Mouse (Mus musculus): ENCODE data around the gene Brcc3. TPM values are rescaled to one million over a fixed set of nuclear protein-coding genes. Genes with fewer than 3 reads are reported as not detected.
"Not testable (repeated sequence)": the region's sequence is repeated elsewhere in the genome, so short reads cannot be mapped to it uniquely, and the experiment has no call there.

Gene Brcc3
- 10 to 100 TPM; 22.5 to 25.5 TPM for total RNA-seq (2021)

- peak; percentile 87 to 92 for DNase-seq
- intact Hi-C loops (cut with DNase I): loop anchor here (5.0 kb wide), 1 partner anchor 34 kb away; the partner anchor contains the start of genes F8 and Fundc2
Measured at GRCm38 (mm10) chrX:75415936-75416785, at the start of gene Brcc3, which contains the start of the genes Cmc4 and Mtcp1. TSS of gene Brcc3 (plus strand) at chrX:75416628. TSS of gene Cmc4 (minus strand) at chrX:75416584. TSS of gene Mtcp1 (minus strand) at chrX:75416588.

GRCm38 (mm10) chrX:75370197-75370596 is 46.2 kb upstream of the Brcc3 start:
- DNase-seq: no peak

GRCm38 (mm10) chrX:75372666-75373425 is 43.6 kb upstream of the Brcc3 start:
- peak; percentile 40 to 50 for DNase-seq

More at GRCm38 (mm10) chrX:75370197-75370596, 46.2 kb upstream of the Brcc3 start:
- intact Hi-C loops (cut with DNase I): no loop called here

GRCm38 (mm10) chrX:75376815-75377214 is 39.6 kb upstream of the Brcc3 start:
- intact Hi-C loops (cut with DNase I): no loop called here
- no peak for DNase-seq

More at GRCm38 (mm10) chrX:75372666-75373425, 43.6 kb upstream of the Brcc3 start:
- intact Hi-C loops (cut with DNase I): no loop called here

GRCm38 (mm10) chrX:75381176-75381575 is 35.3 kb upstream of the Brcc3 start:
- DNase-seq: no peak
- intact Hi-C loops (cut with DNase I): loop anchor here (5.0 to 10.0 kb wide), 2 partner anchors 36 to 134 kb away; partner anchors contain the start of genes Brcc3, Cmc4, Mtcp1 and Vbp1

GRCm38 (mm10) chrX:75381699-75382098 is 34.7 kb upstream of the Brcc3 start:
- intact Hi-C loops (cut with DNase I): loop anchor here (5.0 to 10.0 kb wide), 2 partner anchors 36 to 133 kb away; partner anchors contain the start of genes Brcc3, Cmc4, Mtcp1 and Vbp1
- no peak for DNase-seq

GRCm38 (mm10) chrX:75382195-75382771 is 34.1 kb upstream of the Brcc3 start, which contains the start of the genes Fundc2 and F8:
TSS of gene Fundc2 (plus strand) at chrX:75382399.
TSS of gene F8 (minus strand) at chrX:75382615.
- intact Hi-C loops (cut with DNase I): loop anchor here (5.0 to 10.0 kb wide), 2 partner anchors 35 to 133 kb away; partner anchors contain the start of genes Brcc3, Cmc4, Mtcp1 and Vbp1
- DNase-seq: peak; percentile 59 to 84

GRCm38 (mm10) chrX:75399471-75399870 is 17.0 kb upstream of the Brcc3 start:
- no peak for DNase-seq
- intact Hi-C loops (cut with DNase I): no loop called here

- intact Hi-C loops (cut with DNase I): no loop called here
- peak in 1 of 2 experiments; percentile 8 for DNase-seq
Measured at GRCm38 (mm10) chrX:75402668-75403067, 13.8 kb upstream of the Brcc3 start.

- intact Hi-C loops (cut with DNase I): no loop called here
Measured at GRCm38 (mm10) chrX:75403350-75403749, 13.1 kb upstream of the Brcc3 start.

GRCm38 (mm10) chrX:75409711-75410110 is 6.7 kb upstream of the Brcc3 start:
- intact Hi-C loops (cut with DNase I): no loop called here
- DNase-seq: no peak

More at GRCm38 (mm10) chrX:75403350-75403749, 13.1 kb upstream of the Brcc3 start:
- DNase-seq: no peak

- no peak for DNase-seq
- intact Hi-C loops (cut with DNase I): no loop called here
Measured at GRCm38 (mm10) chrX:75454597-75454996, 38.2 kb downstream of the Brcc3 start.

- intact Hi-C loops (cut with DNase I): not testable (repeated sequence)
- peak; percentile 53 to 62 for DNase-seq
Measured at GRCm38 (mm10) chrX:75475182-75475644, 58.8 kb downstream of the Brcc3 start.

GRCm38 (mm10) chrX:75489886-75490285 is 73.5 kb downstream of the Brcc3 start:
- no peak for DNase-seq
- intact Hi-C loops (cut with DNase I): no loop called here

Other genes with a start within 250 kb of the Brcc3 start
- 100 to 1,000 TPM; 145 to 148 TPM for gene Fundc2, start 34.2 kb upstream of the Brcc3 start, total RNA-seq (2021)
- 1 to 10 TPM; 2.1 to 3.1 TPM for gene F8, start 34.0 kb upstream of the Brcc3 start, total RNA-seq (2021)
- 10 to 100 TPM; 11.7 to 12.6 TPM for gene Cmc4, start within 50 bp of the Brcc3 start, total RNA-seq (2021)
- 1 to 10 TPM; 5.0 to 5.8 TPM for gene Mtcp1, start within 50 bp of the Brcc3 start, total RNA-seq (2021)
- 10 to 100 TPM; 53.8 to 61.9 TPM for gene Vbp1, start 97.7 kb downstream of the Brcc3 start, total RNA-seq (2021)
- under 1 TPM; 0.07 to 0.12 TPM for gene Rab39b, start 161.6 kb downstream of the Brcc3 start, total RNA-seq (2021)

All from heart, postnatal 10 days (tissue).